Mouse (Mus musculus) urinary bladder, postnatal 10 days (tissue): ENCODE measurements around the gene Gas7.

Experiments used
- DNase-seq: peaks from one replicate; pipeline ENCODE4 v3.0.0; 2022; ENCODE audit warnings: low spot score

Gas7 gene

GRCm38 (mm10) chr11:67489647-67490175 is 34.5 kb downstream of the Gas7 start:
- no peak for DNase-seq

- no peak for DNase-seq
Observed at GRCm38 (mm10) chr11:67496796-67497195, 41.6 kb downstream of the Gas7 start.

GRCm38 (mm10) chr11:67500115-67500514 is 44.9 kb downstream of the Gas7 start:
- DNase-seq: no peak

GRCm38 (mm10) chr11:67501468-67502244 is 46.4 kb downstream of the Gas7 start:
- DNase-seq: no peak

GRCm38 (mm10) chr11:67509219-67509876 is 54.1 kb downstream of the Gas7 start:
- no peak for DNase-seq

- DNase-seq: no peak
Observed at GRCm38 (mm10) chr11:67510831-67511230, 55.6 kb downstream of the Gas7 start.

GRCm38 (mm10) chr11:67513001-67513400 is 57.8 kb downstream of the Gas7 start:
- no peak for DNase-seq

- no peak for DNase-seq
Observed at GRCm38 (mm10) chr11:67514401-67514800, 59.2 kb downstream of the Gas7 start.

GRCm38 (mm10) chr11:67515020-67515911 is 60.0 kb downstream of the Gas7 start:
- DNase-seq: no peak

GRCm38 (mm10) chr11:67515912-67516305 is 60.7 kb downstream of the Gas7 start:
- no peak for DNase-seq

- no peak for DNase-seq
Observed at GRCm38 (mm10) chr11:67517748-67518147, 62.5 kb downstream of the Gas7 start.

- DNase-seq: no peak
Observed at GRCm38 (mm10) chr11:67518985-67519384, 63.7 kb downstream of the Gas7 start.

- DNase-seq: no peak
Observed at GRCm38 (mm10) chr11:67522671-67523070, 67.4 kb downstream of the Gas7 start.

- no peak for DNase-seq
Observed at GRCm38 (mm10) chr11:67523806-67524205, 68.6 kb downstream of the Gas7 start.

- no peak for DNase-seq
Observed at GRCm38 (mm10) chr11:67524731-67525130, 69.5 kb downstream of the Gas7 start.

GRCm38 (mm10) chr11:67525841-67526240 is 70.6 kb downstream of the Gas7 start:
- no peak for DNase-seq

- no peak for DNase-seq
Observed at GRCm38 (mm10) chr11:67526621-67527545, 71.6 kb downstream of the Gas7 start.

- no peak for DNase-seq
Observed at GRCm38 (mm10) chr11:67531286-67531685, 76.0 kb downstream of the Gas7 start.

GRCm38 (mm10) chr11:67531926-67532565 is 76.8 kb downstream of the Gas7 start:
- no peak for DNase-seq

GRCm38 (mm10) chr11:67532728-67533127 is 77.5 kb downstream of the Gas7 start:
- no peak for DNase-seq

- DNase-seq: no peak
Observed at GRCm38 (mm10) chr11:67533151-67533550, 77.9 kb downstream of the Gas7 start.
